Mouse (Mus musculus): ENCODE results near the gene Fkbp15. TPM values are rescaled to one million over a fixed set of nuclear protein-coding genes. Genes with fewer than 3 reads are reported as not detected.

Fkbp15 gene
- total and polyA plus RNA-seq, 2 experiments, result 20.0 to 22.7 TPM

DNA sequence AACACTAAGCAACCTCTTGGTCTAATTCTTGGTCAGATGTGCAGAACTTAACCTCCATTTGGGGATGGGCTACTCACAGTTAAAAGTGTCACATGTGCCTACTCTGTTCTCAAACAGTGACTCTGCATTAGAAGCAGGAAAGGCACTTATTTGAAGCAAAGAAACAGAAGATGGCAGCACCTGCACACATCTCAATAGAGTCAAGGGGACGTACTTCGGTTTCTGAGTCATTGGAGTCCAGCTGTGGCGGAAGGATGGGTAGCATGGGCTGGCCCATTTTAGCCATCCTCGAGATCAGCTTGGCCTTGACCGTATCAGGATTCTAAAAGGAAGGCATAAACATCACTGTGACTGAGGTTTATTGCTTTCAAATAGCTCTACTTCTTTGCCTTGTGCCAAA lies 28.4 kb downstream of the Fkbp15 start:
- no peak overlapping the region for H3K27ac ChIP-seq (replicated peaks; ENCODE audit: insufficient read depth, low read depth, low read length)
- WGBS, result 70% methylated on average over 5 of the region's 5 CpGs
- no peak for TF ChIP-seq CTCF (IDR thresholded peaks at IDR 0.05; ENCODE audit: low read depth, low read length)
- no peak for TF ChIP-seq POLR2A (IDR thresholded peaks at IDR 0.05; ENCODE audit: extremely low read depth, insufficient read depth, low read length)
- peaks cover 2% of the 10 kb centered on the region; the same call in 1 of the 2 replicates for H3K79me2 ChIP-seq (ENCODE audit: control insufficient read depth, insufficient read depth, low read length)
- peaks cover 63% of the 10 kb centered on the region for H3K36me3 ChIP-seq (ENCODE audit: control insufficient read depth, insufficient read depth, low read length)
- DNase-seq (ENCODE audit: extremely low read depth, low read depth, low spot score), result no peak
- no peak overlapping the region for H3K9ac ChIP-seq (ENCODE audit: low read depth, low read length)
- no peak overlapping the region for H3K4me3 ChIP-seq (ENCODE audit: insufficient read depth, low read depth, low read length)
- H3K4me1 ChIP-seq (ENCODE audit: control insufficient read depth, insufficient read depth, low read length), result no peaks in the 10 kb centered on the region
- no peaks in the 10 kb centered on the region for H3K27me3 ChIP-seq (ENCODE audit: control insufficient read depth, insufficient read depth, low read length)

DNA sequence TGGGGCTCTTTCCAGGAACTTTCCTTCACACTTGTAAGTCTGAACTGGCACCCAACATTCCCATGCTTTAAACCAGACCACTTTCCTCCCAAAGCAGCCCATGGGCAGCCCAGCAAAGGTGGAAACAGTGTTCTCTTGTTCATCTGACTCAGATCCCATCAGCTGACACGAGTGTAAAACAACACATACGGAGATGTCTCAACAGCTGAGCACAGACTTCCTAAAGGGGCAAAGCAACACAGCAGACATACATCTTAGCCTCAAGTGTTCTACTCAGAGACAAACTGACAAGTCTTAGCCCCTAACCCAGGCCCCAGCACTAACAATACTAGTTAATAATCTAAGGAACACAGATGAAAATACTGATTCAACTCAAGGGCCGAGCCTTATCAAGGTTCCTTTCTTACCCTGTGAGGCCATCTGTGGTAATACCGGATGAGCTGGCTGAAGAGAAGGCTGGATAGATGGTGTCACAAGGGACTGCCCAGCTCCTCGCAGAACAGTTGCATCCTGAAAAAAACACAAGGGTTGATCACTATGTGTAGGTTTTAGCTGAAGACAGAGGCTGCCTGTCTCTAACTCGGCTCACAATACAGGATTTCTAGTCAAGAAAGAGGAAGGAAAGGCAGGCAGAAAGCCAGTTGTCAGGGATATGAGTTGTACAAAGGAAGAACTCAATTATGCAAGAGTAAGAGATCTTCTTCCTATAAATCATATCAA lies 31.2 kb downstream of the Fkbp15 start:
- peak; percentile 36 for DNase-seq (ENCODE audit: extremely low read depth, low read depth, low spot score)

DNA sequence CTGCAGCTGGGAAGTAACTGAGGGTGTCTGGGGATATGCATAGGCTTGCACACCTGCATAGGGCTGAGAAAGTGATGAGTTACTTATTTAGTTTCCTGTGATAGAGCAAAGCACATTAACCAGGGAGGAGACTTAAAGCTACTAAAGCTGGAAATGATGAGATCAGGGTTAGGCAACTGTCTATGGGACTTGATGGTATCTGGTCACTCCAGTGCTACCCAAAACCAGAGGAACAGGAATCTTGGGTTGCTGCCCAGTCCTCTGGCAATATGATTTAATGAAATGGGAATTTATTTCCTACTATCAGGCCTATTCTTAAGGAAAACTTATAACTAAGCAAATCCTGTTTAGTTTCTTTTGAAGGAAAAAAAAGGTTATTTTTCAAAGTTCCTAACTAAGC lies 34.2 kb downstream of the Fkbp15 start:
- no peak overlapping the region for H3K27ac ChIP-seq (replicated peaks; ENCODE audit: insufficient read depth, low read depth, low read length)
- peaks cover 79% of the 10 kb centered on the region for H3K36me3 ChIP-seq (ENCODE audit: control insufficient read depth, insufficient read depth, low read length)
- H3K9ac ChIP-seq (ENCODE audit: low read depth, low read length), result no peak overlapping the region
- no peaks in the 10 kb centered on the region; the same call in none of the 2 replicates for H3K4me1 ChIP-seq (ENCODE audit: control insufficient read depth, insufficient read depth, low read length)
- H3K79me2 ChIP-seq (ENCODE audit: control insufficient read depth, insufficient read depth, low read length), result no peaks in the 10 kb centered on the region
- DNase-seq (ENCODE audit: extremely low read depth, low read depth, low spot score), result no peak
- H3K4me3 ChIP-seq (ENCODE audit: insufficient read depth, low read depth, low read length), result no peak overlapping the region
- H3K27me3 ChIP-seq (ENCODE audit: control insufficient read depth, insufficient read depth, low read length), result no peaks in the 10 kb centered on the region
- TF ChIP-seq POLR2A (IDR thresholded peaks at IDR 0.05; ENCODE audit: extremely low read depth, insufficient read depth, low read length), result no peak
- TF ChIP-seq CTCF (IDR thresholded peaks at IDR 0.05; ENCODE audit: low read depth, low read length), result no peak

More for the DNA sequence above, 31.2 kb downstream of the Fkbp15 start:
- TF ChIP-seq POLR2A (IDR thresholded peaks at IDR 0.05; ENCODE audit: extremely low read depth, insufficient read depth, low read length), result no peak
- Histone ChIP-seq H3K36me3 (ENCODE audit: control insufficient read depth, insufficient read depth, low read length) (peaks cover 71% of the 10 kb centered on the region), H3K27ac (replicated peaks; ENCODE audit: insufficient read depth, low read depth, low read length) (peak overlapping the region; percentile 61), H3K27me3 (ENCODE audit: control insufficient read depth, insufficient read depth, low read length) (no peaks in the 10 kb centered on the region), H3K4me3 (ENCODE audit: insufficient read depth, low read depth, low read length) (no peak overlapping the region), H3K9ac (ENCODE audit: low read depth, low read length) (peak overlapping the region; percentile 21; the same call in 1 of the 2 replicates), H3K79me2 (ENCODE audit: control insufficient read depth, insufficient read depth, low read length) (no peaks in the 10 kb centered on the region), H3K4me1 (ENCODE audit: control insufficient read depth, insufficient read depth, low read length) (no peaks in the 10 kb centered on the region; the same call in none of the 2 replicates)
- 69% methylated on average over 6 of the region's 6 CpGs for WGBS

DNA sequence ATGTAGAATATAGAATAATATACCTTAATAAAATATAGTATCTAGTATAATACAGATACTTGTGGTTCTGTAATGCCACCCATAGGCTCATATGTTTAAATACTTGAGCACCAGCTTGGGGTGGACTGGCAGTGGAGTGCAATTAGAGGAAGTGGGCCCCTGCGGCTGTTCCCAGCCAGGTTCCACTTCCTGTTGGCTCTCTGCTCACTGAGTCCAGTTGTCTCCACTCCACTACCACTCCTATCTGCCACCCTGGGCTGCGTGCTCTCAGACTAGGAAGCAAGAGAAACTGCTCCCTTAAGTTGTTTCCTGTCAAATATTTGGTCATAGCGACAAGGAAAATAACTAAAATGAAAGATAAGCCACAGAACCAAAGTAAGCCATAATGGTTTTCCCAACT lies 37.7 kb downstream of the Fkbp15 start:
- Histone ChIP-seq H3K4me3 (ENCODE audit: insufficient read depth, low read depth, low read length) (no peak overlapping the region), H3K79me2 (ENCODE audit: control insufficient read depth, insufficient read depth, low read length) (no peaks in the 10 kb centered on the region), H3K9ac (ENCODE audit: low read depth, low read length) (no peak overlapping the region), H3K27ac (replicated peaks; ENCODE audit: insufficient read depth, low read depth, low read length) (no peak overlapping the region), H3K27me3 (ENCODE audit: control insufficient read depth, insufficient read depth, low read length) (no peaks in the 10 kb centered on the region), H3K36me3 (ENCODE audit: control insufficient read depth, insufficient read depth, low read length) (peaks cover 92% of the 10 kb centered on the region), H3K4me1 (ENCODE audit: control insufficient read depth, insufficient read depth, low read length) (no peaks in the 10 kb centered on the region; the same call in none of the 2 replicates)
- no peak for TF ChIP-seq POLR2A (IDR thresholded peaks at IDR 0.05; ENCODE audit: extremely low read depth, insufficient read depth, low read length)
- TF ChIP-seq CTCF (IDR thresholded peaks at IDR 0.05; ENCODE audit: low read depth, low read length), result no peak
- 75% methylated on average over 3 of the region's 3 CpGs for WGBS
- DNase-seq (ENCODE audit: extremely low read depth, low read depth, low spot score), result no peak

DNA sequence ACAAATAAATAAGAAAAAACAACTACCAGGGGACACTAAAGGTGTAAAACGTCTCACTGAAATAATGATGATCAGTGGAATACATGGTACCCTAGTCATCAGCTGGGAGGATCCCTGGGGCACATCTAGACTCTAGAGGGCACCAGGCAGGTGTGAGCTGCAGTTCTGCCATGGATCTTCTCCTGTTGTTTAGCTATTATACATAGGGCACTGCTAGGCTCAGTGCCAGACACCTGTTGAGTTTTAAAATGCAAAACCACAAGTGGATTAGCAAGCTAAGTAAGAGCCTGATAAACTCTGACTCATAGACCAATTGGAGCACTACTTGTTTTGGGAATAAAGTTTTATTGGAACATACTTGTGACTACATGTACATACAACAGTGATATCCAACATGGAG lies 42.1 kb downstream of the Fkbp15 start:
- Histone ChIP-seq H3K4me1 (ENCODE audit: control insufficient read depth, insufficient read depth, low read length) (no peaks in the 10 kb centered on the region; the same call in 1 of the 2 replicates), H3K4me3 (ENCODE audit: insufficient read depth, low read depth, low read length) (no peak overlapping the region), H3K9ac (ENCODE audit: low read depth, low read length) (no peak overlapping the region), H3K27ac (replicated peaks; ENCODE audit: insufficient read depth, low read depth, low read length) (no peak overlapping the region), H3K79me2 (ENCODE audit: control insufficient read depth, insufficient read depth, low read length) (no peaks in the 10 kb centered on the region), H3K27me3 (ENCODE audit: control insufficient read depth, insufficient read depth, low read length) (no peaks in the 10 kb centered on the region), H3K36me3 (ENCODE audit: control insufficient read depth, insufficient read depth, low read length) (peaks cover 80% of the 10 kb centered on the region)
- TF ChIP-seq CTCF (IDR thresholded peaks at IDR 0.05; ENCODE audit: low read depth, low read length) (no peak), POLR2A (IDR thresholded peaks at IDR 0.05; ENCODE audit: extremely low read depth, insufficient read depth, low read length) (no peak)
- WGBS, result 79% methylated on average over 1 of the region's 1 CpGs
- no peak for DNase-seq (ENCODE audit: extremely low read depth, low read depth, low spot score)

DNA sequence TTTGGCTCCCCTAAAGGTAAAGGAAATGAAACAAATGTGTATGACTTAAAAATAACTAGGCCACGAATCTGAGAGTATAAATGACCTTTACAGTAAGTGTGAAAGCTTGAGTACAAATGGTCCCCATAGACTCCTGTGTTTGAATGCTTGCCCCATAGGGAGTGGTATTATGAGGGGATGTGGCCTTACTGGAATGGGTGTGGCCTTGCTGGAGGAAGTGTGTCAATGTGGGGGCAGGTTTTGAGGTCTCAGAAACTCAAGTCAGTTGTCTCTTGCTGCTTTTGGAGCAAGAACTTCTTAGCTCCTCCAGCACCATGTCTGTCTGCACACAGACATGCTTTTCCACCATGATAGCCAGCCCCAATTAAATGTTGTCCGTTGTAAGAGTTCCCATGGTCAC lies 43.9 kb downstream of the Fkbp15 start:
- Histone ChIP-seq H3K27ac (replicated peaks; ENCODE audit: insufficient read depth, low read depth, low read length) (no peak overlapping the region), H3K9ac (ENCODE audit: low read depth, low read length) (no peak overlapping the region), H3K36me3 (ENCODE audit: control insufficient read depth, insufficient read depth, low read length) (peaks cover 81% of the 10 kb centered on the region), H3K79me2 (ENCODE audit: control insufficient read depth, insufficient read depth, low read length) (no peaks in the 10 kb centered on the region), H3K27me3 (ENCODE audit: control insufficient read depth, insufficient read depth, low read length) (no peaks in the 10 kb centered on the region), H3K4me1 (ENCODE audit: control insufficient read depth, insufficient read depth, low read length) (no peaks in the 10 kb centered on the region; the same call in 1 of the 2 replicates), H3K4me3 (ENCODE audit: insufficient read depth, low read depth, low read length) (no peak overlapping the region)
- 85% methylated on average over 2 of the region's 2 CpGs for WGBS
- TF ChIP-seq CTCF (IDR thresholded peaks at IDR 0.05; ENCODE audit: low read depth, low read length), result no peak
- no peak for TF ChIP-seq POLR2A (IDR thresholded peaks at IDR 0.05; ENCODE audit: extremely low read depth, insufficient read depth, low read length)
- DNase-seq (ENCODE audit: extremely low read depth, low read depth, low spot score), result no peak
